Mouse (Mus musculus) heart, adult 2 months (tissue): Measurements from ENCODE around the gene Mamld1.

Experiments used
- CTCF ChIP-seq: fragments of 200-600 bp; IDR thresholded peaks from 2 replicates; pipeline ENCODE4 v1.8.1; 2022; ENCODE audit warnings: antibody characterized with exemption, mild to moderate bottlenecking, moderate library complexity
- EP300 ChIP-seq: fragments of 200-500 bp; IDR thresholded peaks from 2 replicates; pipeline ENCODE4 v1.6.1; 2011; ENCODE audit warnings: low read depth, low read length, control low read depth; ENCODE audit not compliant: insufficient read depth
- POLR2A ChIP-seq: fragments of 200-500 bp; IDR thresholded peaks from 2 replicates; pipeline ENCODE4 v1.6.1; 2011; ENCODE audit warnings: mild to moderate bottlenecking, low read depth, low read length, control low read depth; ENCODE audit not compliant: insufficient read depth

- TF ChIP-seq POLR2A (no peak), CTCF (no peak), EP300 (no peak)
Measured at GRCm38 (mm10) chrX:71051361-71052114, 1.5 kb downstream of the Mamld1 start.
